Mouse (Mus musculus) stomach, postnatal 0 days (tissue): Measurements from ENCODE around the gene Gstp1. TPM values are rescaled to one million over a fixed set of nuclear protein-coding genes. Genes with fewer than 3 reads are reported as not detected.

Source experiments
- ATAC-seq: fragments of 200-750 bp; cut with Nextera tagmentation; 2 replicates; pipeline ENCODE4 v1.8.0; 2017; ENCODE audit not compliant: low FRiP score, low TSS enrichment
- DNase-seq: peaks from one replicate; pipeline ENCODE4 v3.0.0-alpha.2; 2016; ENCODE audit warnings: low spot score
- H3K27ac ChIP-seq: fragments of 300-500 bp; sonication (generic); replicated peaks from 2 replicates; pipeline ENCODE4 v1.5.1; 2014; ENCODE audit warnings: mild to moderate bottlenecking, control low read depth
- H3K27me3 ChIP-seq: fragments of 300-500 bp; sonication (generic); 2 replicates; pipeline ENCODE4 v1.6.1; 2014; ENCODE audit warnings: low read length; ENCODE audit not compliant: control insufficient read depth, insufficient read depth
- H3K36me3 ChIP-seq: fragments of 300-500 bp; sonication (generic); 2 replicates; pipeline ENCODE4 v1.6.1; 2014; ENCODE audit warnings: low read length, mixed read lengths; ENCODE audit not compliant: control insufficient read depth, insufficient read depth
- H3K4me1 ChIP-seq: fragments of 300-500 bp; sonication (generic); replicated peaks from 2 replicates; pipeline ENCODE4 v1.6.1; 2014; ENCODE audit warnings: antibody characterized with exemption; ENCODE audit not compliant: control insufficient read depth, insufficient read depth
- H3K4me2 ChIP-seq: fragments of 300-500 bp; sonication (generic); replicated peaks from 2 replicates; pipeline ENCODE4 v1.6.1; 2014; ENCODE audit warnings: low read depth, mild to moderate bottlenecking, control low read depth, moderate library complexity
- H3K4me3 ChIP-seq: fragments of 300-500 bp; sonication (generic); 2 replicates; pipeline ENCODE4 v1.5.1; 2014; ENCODE audit warnings: low read depth, low read length, control low read depth
- H3K9ac ChIP-seq: fragments of 300-500 bp; sonication (generic); 2 replicates; pipeline ENCODE4 v1.6.1; 2014; ENCODE audit warnings: mild to moderate bottlenecking, low read length, control low read depth, mixed read lengths
- H3K9me3 ChIP-seq: fragments of 300-500 bp; sonication (generic); 2 replicates; pipeline ENCODE4 v1.6.1; 2016; ENCODE audit warnings: low read length; ENCODE audit not compliant: control insufficient read depth
- CTCF ChIP-seq: IDR thresholded peaks from 2 replicates; pipeline ENCODE4 v1.5.1; 2016; ENCODE audit warnings: antibody characterized with exemption, low read depth, mild to moderate bottlenecking, moderate library complexity
- EP300 ChIP-seq: optimal IDR thresholded peaks from 2 replicates; pipeline ENCODE3; 2016; ENCODE audit warnings: antibody characterized with exemption
- WGBS: fragments of 180-500 bp; shearing (Covaris S2); extraction: QIAGEN DNeasy Blood & Tissue Kit; methylation state at CpG from one replicate; pipeline ENCODE4 v1.1.7; 2014; 5-methylcytosine and 5-hydroxymethylcytosine counted together
- polyA plus RNA-seq: library from polyadenylated mRNA; unstranded; fragments of >200 nt; fragmentation: Nextera tagmentation; extraction: Ambion mirVana; gene quantifications from 2 replicates; pipeline ENCODE4 v1.2.1, GENCODE M21; 2015

Gene Gstp1
- polyA plus RNA-seq = 1,012 and 1,081 TPM in 2 replicates

- no peaks in the 10 kb centered on the region for H3K36me3 ChIP-seq
- H3K4me2 ChIP-seq = peak within 1 kb of the TSS; percentile 74
- H3K9ac ChIP-seq = peak within 1 kb of the TSS; percentile 80
- peak; percentile 70 for ATAC-seq
- peak within 1 kb of the TSS; percentile 88 for H3K27ac ChIP-seq
- peak; percentile 89 for DNase-seq
- WGBS = under 1% methylated on average over 25 of the region's 26 CpGs
- peak within 1 kb of the TSS; percentile 64 for H3K4me3 ChIP-seq
- TF ChIP-seq CTCF (peak; percentile 63), EP300 (no peak)
- H3K4me1 ChIP-seq = no peaks in the 10 kb centered on the region
- no peaks in the 10 kb centered on the region for H3K27me3 ChIP-seq
- H3K9me3 ChIP-seq = no peaks in the 10 kb centered on the region
Measured at GRCm38 (mm10) chr19:4037788-4038232, at the start of gene Gstp1. Gene Gstp1 (minus strand): TSS chr19:4037985.

- no peak overlapping the region for H3K4me3 ChIP-seq
- no peak overlapping the region for H3K4me2 ChIP-seq
- H3K36me3 ChIP-seq = no peaks in the 10 kb centered on the region
- ATAC-seq = no peak
- no peaks in the 10 kb centered on the region for H3K4me1 ChIP-seq
- DNase-seq = no peak
- H3K9me3 ChIP-seq = no peaks in the 10 kb centered on the region
- no peak overlapping the region for H3K9ac ChIP-seq
- H3K27ac ChIP-seq = no peak overlapping the region
- 83% methylated on average over 5 of the region's 5 CpGs for WGBS
- TF ChIP-seq EP300 = no peak
- no peak for TF ChIP-seq CTCF
- H3K27me3 ChIP-seq = no peaks in the 10 kb centered on the region
Measured at GRCm38 (mm10) chr19:4087090-4087489, 49.3 kb upstream of the Gstp1 start.

GRCm38 (mm10) chr19:4086156-4086555 is 48.4 kb upstream of the Gstp1 start:
- no peak overlapping the region for H3K4me2 ChIP-seq
- H3K9ac ChIP-seq = no peak overlapping the region
- H3K4me1 ChIP-seq = no peaks in the 10 kb centered on the region
- no peak overlapping the region for H3K27ac ChIP-seq
- no peaks in the 10 kb centered on the region for H3K9me3 ChIP-seq
- WGBS = 90% methylated on average over 15 of the region's 15 CpGs
- TF ChIP-seq EP300 (no peak), CTCF (no peak)
- H3K36me3 ChIP-seq = no peaks in the 10 kb centered on the region
- no peak for ATAC-seq
- H3K4me3 ChIP-seq = no peak overlapping the region
- H3K27me3 ChIP-seq = no peaks in the 10 kb centered on the region
- no peak for DNase-seq

GRCm38 (mm10) chr19:4084984-4085383 is 47.2 kb upstream of the Gstp1 start:
- ATAC-seq = peak; percentile 40; the same call in 1 of the 2 replicates

GRCm38 (mm10) chr19:4083826-4084225 is 46.0 kb upstream of the Gstp1 start:
- H3K9me3 ChIP-seq = no peaks in the 10 kb centered on the region
- 25% methylated on average over 8 of the region's 8 CpGs for WGBS
- ATAC-seq (no peak), DNase-seq (no peak)
- H3K4me1 ChIP-seq = no peaks in the 10 kb centered on the region
- H3K4me3 ChIP-seq = no peak overlapping the region
- peak; percentile 13; the same call in 1 of the 2 replicates for TF ChIP-seq CTCF
- TF ChIP-seq EP300 = no peak
- no peak overlapping the region for H3K4me2 ChIP-seq
- no peak overlapping the region for H3K9ac ChIP-seq
- H3K36me3 ChIP-seq = no peaks in the 10 kb centered on the region
- H3K27ac ChIP-seq = no peak overlapping the region
- no peaks in the 10 kb centered on the region for H3K27me3 ChIP-seq

More at GRCm38 (mm10) chr19:4084984-4085383, 47.2 kb upstream of the Gstp1 start:
- Histone ChIP-seq H3K4me3 (no peak overlapping the region), H3K27ac (no peak overlapping the region), H3K4me1 (no peaks in the 10 kb centered on the region), H3K9me3 (no peaks in the 10 kb centered on the region), H3K9ac (no peak overlapping the region), H3K27me3 (no peaks in the 10 kb centered on the region), H3K4me2 (no peak overlapping the region), H3K36me3 (no peaks in the 10 kb centered on the region)
- TF ChIP-seq CTCF = peak; percentile 75
- no peak for TF ChIP-seq EP300
- DNase-seq = no peak
- WGBS = 100% methylated on average over 1 of the region's 1 CpGs

GRCm38 (mm10) chr19:4083316-4083715 is 45.5 kb upstream of the Gstp1 start:
- Histone ChIP-seq H3K4me2 (no peak overlapping the region), H3K27me3 (no peaks in the 10 kb centered on the region), H3K9ac (no peak overlapping the region), H3K4me1 (no peaks in the 10 kb centered on the region), H3K36me3 (no peaks in the 10 kb centered on the region), H3K27ac (no peak overlapping the region), H3K4me3 (no peak overlapping the region), H3K9me3 (no peaks in the 10 kb centered on the region)
- TF ChIP-seq CTCF (no peak), EP300 (no peak)
- WGBS = 79% methylated on average over 7 of the region's 7 CpGs
- DNase-seq (no peak), ATAC-seq (no peak)
